ENCODE assay signal across 28 mouse cellular contexts in genomic region chr1:47310572-47311075, GRCm38 (mm10).
DNase-seq lines count a peak whose midpoint lies in the region; ATAC-seq lines count a peak whose summit lies in the region.
"Had no signal": no experiment of that assay in that cellular context is flagged by ENCODE, and none has a peak within 500 bp of the region (broad histone marks: within the 10 kb centered on the region; RNA-seq: fewer than 3 reads in every experiment).

No protein-coding gene starts in this region.

- no peak for ATAC-seq in midbrain, embryonic 14.5 days (ENCODE audit: low FRiP score, low TSS enrichment)
- no peak for ATAC-seq in midbrain, embryonic 11.5 days (ENCODE audit: low FRiP score)
- peak; percentile 61; the same call in 1 of the 2 replicates for ATAC-seq in forebrain, embryonic 12.5 days (ENCODE audit: low FRiP score)
- peak; percentile 69; the same call in 1 of the 2 replicates for ATAC-seq in forebrain, embryonic 15.5 days (replicated peaks)
- ATAC-seq: activated CD4-positive, CD25-positive, alpha-beta regulatory T cell, adult 4 months; CD4-positive, CD25-positive, alpha-beta regulatory T cell, adult 4 months; hindbrain, postnatal 0 days; inflammation-experienced regulatory T-cells, adult 6 months; intestine, embryonic 16.5 days had no signal

- H3K4me3 ChIP-seq in midbrain, embryonic 14.5 days (replicated peaks; ENCODE audit: low read depth, low read length): no peak overlapping the region
- H3K4me3 ChIP-seq in midbrain, embryonic 11.5 days (ENCODE audit: low read depth, low read length): no peak overlapping the region
- H3K4me3 ChIP-seq in forebrain, embryonic 12.5 days (replicated peaks): no peak overlapping the region
- H3K4me3 ChIP-seq in forebrain, embryonic 15.5 days: no peak overlapping the region
- H3K4me3 ChIP-seq: embryonic facial prominence, embryonic 10.5 days; embryonic facial prominence, embryonic 13.5 days; erythroblast, embryonic 14.5 days; heart, adult 2 months; heart, embryonic 10.5 days; heart, embryonic 13.5 days had no signal

- H3K27ac ChIP-seq in midbrain, embryonic 14.5 days (replicated peaks; ENCODE audit: low read depth, low read length): no peak overlapping the region
- no peak overlapping the region for H3K27ac ChIP-seq in midbrain, embryonic 11.5 days (ENCODE audit: low read depth, low read length)
- no peak overlapping the region for H3K27ac ChIP-seq in forebrain, embryonic 12.5 days
- no peak overlapping the region for H3K27ac ChIP-seq in forebrain, embryonic 15.5 days (replicated peaks)
- H3K27ac ChIP-seq: embryonic facial prominence, embryonic 10.5 days; embryonic facial prominence, embryonic 13.5 days; heart, adult 2 months; heart, embryonic 10.5 days; heart, embryonic 13.5 days; hindbrain, embryonic 14.5 days; hindbrain, postnatal 0 days had no signal

- peak; percentile 7 for DNase-seq in midbrain, embryonic 14.5 days
- DNase-seq in midbrain, embryonic 11.5 days (ENCODE audit: low spot score, missing footprints): no peak
- no peak for DNase-seq in frontal cortex, adult 2 months (ENCODE audit: extremely low spot score in 1 of 2, low spot score in 1 of 2)
- no peak for DNase-seq in spleen, postnatal 10 days (ENCODE audit: low spot score in 2 of 2)
- no peak for DNase-seq in embryo, embryonic 11 days
- DNase-seq: adrenal gland, adult 8-10 months; adrenal gland, postnatal 25 days; cerebellum, adult 2 months; cerebellum, adult 9-11 months; cerebellum, postnatal 25 days; gastrocnemius, postnatal 25 days; heart, adult 2 months; heart, postnatal 14 days; heart, postnatal 4 days; kidney, adult 18-20 months had no signal

- H3K9ac ChIP-seq in midbrain, embryonic 14.5 days (replicated peaks; ENCODE audit: low read length): no peak overlapping the region
- no peak overlapping the region for H3K9ac ChIP-seq in midbrain, embryonic 11.5 days (ENCODE audit: low read length)
- no peak overlapping the region for H3K9ac ChIP-seq in forebrain, embryonic 12.5 days
- H3K9ac ChIP-seq in forebrain, embryonic 15.5 days (replicated peaks): no peak overlapping the region
- H3K9ac ChIP-seq: embryonic facial prominence, embryonic 13.5 days; heart, embryonic 13.5 days; hindbrain, embryonic 14.5 days had no signal

- H3K9me3 ChIP-seq in midbrain, embryonic 14.5 days (ENCODE audit: control insufficient read depth, low read length): no peaks in the 10 kb centered on the region
- no peaks in the 10 kb centered on the region for H3K9me3 ChIP-seq in midbrain, embryonic 11.5 days (ENCODE audit: control insufficient read depth, low read length)
- no peaks in the 10 kb centered on the region for H3K9me3 ChIP-seq in forebrain, embryonic 12.5 days
- no peaks in the 10 kb centered on the region for H3K9me3 ChIP-seq in forebrain, embryonic 15.5 days
- H3K9me3 ChIP-seq: embryonic facial prominence, embryonic 10.5 days; embryonic facial prominence, embryonic 13.5 days; heart, embryonic 10.5 days; heart, embryonic 13.5 days had no signal

- H3K36me3 ChIP-seq in midbrain, embryonic 14.5 days (ENCODE audit: control insufficient read depth, insufficient read depth, low read length): no peaks in the 10 kb centered on the region
- no peaks in the 10 kb centered on the region for H3K36me3 ChIP-seq in midbrain, embryonic 11.5 days (ENCODE audit: control insufficient read depth, insufficient read depth, low read length)
- no peaks in the 10 kb centered on the region for H3K36me3 ChIP-seq in forebrain, embryonic 12.5 days (replicated peaks)
- H3K36me3 ChIP-seq in forebrain, embryonic 15.5 days: no peaks in the 10 kb centered on the region
- H3K36me3 ChIP-seq: embryonic facial prominence, embryonic 10.5 days; embryonic facial prominence, embryonic 13.5 days; heart, embryonic 10.5 days; heart, embryonic 13.5 days had no signal

- H3K4me2 ChIP-seq in midbrain, embryonic 14.5 days (ENCODE audit: low read length): no peak overlapping the region
- no peak overlapping the region for H3K4me2 ChIP-seq in midbrain, embryonic 11.5 days
- no peak overlapping the region for H3K4me2 ChIP-seq in forebrain, embryonic 12.5 days
- H3K4me2 ChIP-seq in forebrain, embryonic 15.5 days (replicated peaks): no peak overlapping the region
- H3K4me2 ChIP-seq: embryonic facial prominence, embryonic 13.5 days; heart, embryonic 13.5 days; hindbrain, embryonic 14.5 days had no signal

- WGBS in midbrain, embryonic 14.5 days: 65% methylated on average over 2 of the region's 2 CpGs
- 67% methylated on average over 2 of the region's 2 CpGs for WGBS in midbrain, embryonic 11.5 days
- WGBS in forebrain, embryonic 12.5 days: 20% methylated on average over 2 of the region's 2 CpGs
- WGBS in forebrain, embryonic 15.5 days: 10% methylated on average over 2 of the region's 2 CpGs

- no peaks in the 10 kb centered on the region for H3K27me3 ChIP-seq in midbrain, embryonic 14.5 days (ENCODE audit: control insufficient read depth, insufficient read depth, low read length)
- H3K27me3 ChIP-seq in midbrain, embryonic 11.5 days (ENCODE audit: control insufficient read depth, insufficient read depth, low read length): no peaks in the 10 kb centered on the region
- no peaks in the 10 kb centered on the region for H3K27me3 ChIP-seq in forebrain, embryonic 12.5 days
- no peaks in the 10 kb centered on the region for H3K27me3 ChIP-seq in forebrain, embryonic 15.5 days
- H3K27me3 ChIP-seq: embryonic facial prominence, embryonic 13.5 days; heart, embryonic 13.5 days had no signal

- H3K4me1 ChIP-seq in midbrain, embryonic 14.5 days (ENCODE audit: control insufficient read depth, insufficient read depth, low read length): no peaks in the 10 kb centered on the region
- no peaks in the 10 kb centered on the region for H3K4me1 ChIP-seq in midbrain, embryonic 11.5 days (ENCODE audit: control insufficient read depth, insufficient read depth, low read length)
- H3K4me1 ChIP-seq in forebrain, embryonic 12.5 days: no peaks in the 10 kb centered on the region; the same call in 1 of the 2 replicates
- peaks cover 9% of the 10 kb centered on the region; the same call in 1 of the 2 replicates for H3K4me1 ChIP-seq in forebrain, embryonic 15.5 days
- H3K4me1 ChIP-seq: embryonic facial prominence, embryonic 10.5 days; embryonic facial prominence, embryonic 13.5 days; heart, embryonic 10.5 days; heart, embryonic 13.5 days had no signal

Comparison
In these comparisons a context has a peak if more than half of its experiments do, and no peak if none do; other contexts are left out.
1. ATAC-seq: peak in forebrain, embryonic 12.5 days (single experiment) and forebrain, embryonic 15.5 days (single experiment); none in midbrain, embryonic 14.5 days (single experiment) and midbrain, embryonic 11.5 days (single experiment).